Mouse (Mus musculus): ENCODE measurements around the gene Rsc1a1. TPM values are rescaled to one million over a fixed set of nuclear protein-coding genes. Genes with fewer than 3 reads are reported as not detected.

Rsc1a1 gene
- not detected in 2 replicates for polyA plus RNA-seq (2021; fragmentation: Nextera tagmentation)
- long read RNA-seq, experiment 1 = 0 reads
- long read RNA-seq, experiment 2, partial matches to known transcripts = 0 of 2 reads
- long read RNA-seq, experiment 2, other reads (novel, unspliced or antisense) = 0 of 2 reads

GRCm38 (mm10) chr4:141685499-141685898 lies at the start of gene Rsc1a1:
Rsc1a1 (minus strand) TSS chr4:141685599.

GRCm38 (mm10) chr4:141722731-141723672 lies 37.6 kb upstream of the Rsc1a1 start, which contains the start of gene Ddi2:
Ddi2 (minus strand) TSS chr4:141723419.

DNA sequence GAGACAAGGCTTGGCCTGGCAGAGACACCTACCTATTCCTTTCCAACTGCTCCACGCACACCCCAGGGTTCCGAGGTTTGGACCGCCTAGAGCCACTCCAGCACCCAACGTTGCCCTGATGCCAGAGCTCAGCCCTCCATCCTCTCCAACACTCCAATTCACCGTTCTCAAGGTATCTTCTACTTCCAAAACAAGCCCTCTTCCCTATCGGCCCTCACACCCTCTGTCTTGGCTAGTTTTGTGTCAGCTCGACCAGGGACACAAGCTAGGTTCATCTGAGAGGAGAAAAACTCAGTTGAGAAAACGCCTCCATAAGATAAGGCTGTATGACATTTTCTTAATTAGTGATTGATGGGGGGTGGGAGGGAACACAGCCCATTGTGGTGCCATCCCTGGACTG lies 20.6 kb downstream of the Rsc1a1 start, which contains the start of gene Plekhm2:
TSS of gene Plekhm2 (minus strand) at position 101 of the 400 bp plus-strand sequence.

Other genes starting within 250 kb of the Rsc1a1 start
- 0.23 and 0.88 TPM in 2 replicates for gene Srarp, start 249.5 kb downstream of the Rsc1a1 start, polyA plus RNA-seq (2021; fragmentation: Nextera tagmentation)
- gene Zbtb17, start 240.9 kb downstream of the Rsc1a1 start, polyA plus RNA-seq (2021; fragmentation: Nextera tagmentation) = 20.1 and 21.6 TPM in 2 replicates
- 1.8 and 6.4 TPM in 2 replicates for gene Spen, start 147.0 kb downstream of the Rsc1a1 start, polyA plus RNA-seq (2021; fragmentation: Nextera tagmentation)
- 0.31 and 0.87 TPM in 2 replicates for gene Fblim1, start 79.5 kb downstream of the Rsc1a1 start, polyA plus RNA-seq (2021; fragmentation: Nextera tagmentation)
- gene Tmem82, start 67.0 kb downstream of the Rsc1a1 start, polyA plus RNA-seq (2021; fragmentation: Nextera tagmentation) = 0.16 and 0.56 TPM in 2 replicates
- gene Slc25a34, start 61.8 kb downstream of the Rsc1a1 start, polyA plus RNA-seq (2021; fragmentation: Nextera tagmentation) = 2.3 and 4.4 TPM in 2 replicates
- gene Plekhm2, start 20.7 kb downstream of the Rsc1a1 start, polyA plus RNA-seq (2021; fragmentation: Nextera tagmentation) = 8.3 and 9.7 TPM in 2 replicates
- 5.9 and 6.1 TPM in 2 replicates for gene Ddi2, start 37.8 kb upstream of the Rsc1a1 start, polyA plus RNA-seq (2021; fragmentation: Nextera tagmentation)
- gene Agmat, start 61.1 kb upstream of the Rsc1a1 start, polyA plus RNA-seq (2021; fragmentation: Nextera tagmentation) = 4.6 and 7.3 TPM in 2 replicates
- gene Dnajc16, start 105.3 kb upstream of the Rsc1a1 start, polyA plus RNA-seq (2021; fragmentation: Nextera tagmentation) = 10.5 and 11.6 TPM in 2 replicates
- gene Casp9, start 108.0 kb upstream of the Rsc1a1 start, polyA plus RNA-seq (2021; fragmentation: Nextera tagmentation) = 7.4 and 8.8 TPM in 2 replicates
- not detected in 2 replicates for gene Cela2a, start 140.6 kb upstream of the Rsc1a1 start, polyA plus RNA-seq (2021; fragmentation: Nextera tagmentation)
- gene Ctrc, start 160.8 kb upstream of the Rsc1a1 start, polyA plus RNA-seq (2021; fragmentation: Nextera tagmentation) = not detected in 2 replicates
- gene Efhd2, start 189.3 kb upstream of the Rsc1a1 start, polyA plus RNA-seq (2021; fragmentation: Nextera tagmentation) = 61.7 and 333 TPM in 2 replicates